Mouse (Mus musculus): Measurements from ENCODE around the gene Gdf15.
A peak's percentile ranks its signal among the peaks of the same experiment; 100 is the strongest.

DNA sequence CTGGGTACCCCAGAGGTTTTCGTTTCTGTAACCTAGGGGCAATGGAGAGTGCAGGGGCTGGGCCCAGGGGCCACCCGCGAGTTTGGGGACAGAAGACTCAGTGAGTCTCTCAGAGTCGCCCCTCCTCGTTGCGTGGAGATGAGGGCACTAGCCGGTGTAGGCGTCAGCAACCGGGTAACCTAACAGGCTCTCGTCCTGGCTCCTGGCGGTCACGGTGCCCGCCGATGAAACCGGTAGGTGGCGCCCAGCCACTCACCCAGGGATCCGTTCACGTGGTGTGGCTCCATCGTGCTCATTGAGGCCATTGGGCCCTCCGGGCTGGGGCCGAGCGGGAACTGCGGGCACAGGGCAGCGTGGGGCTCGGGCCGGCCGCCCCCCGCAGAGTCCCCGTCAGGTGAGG, 34.0 kb downstream of the Gdf15 start:
- peak; percentile 74 for TF ChIP-seq CTCF (IDR thresholded peaks at IDR 0.05; ENCODE audit: low read depth)
- no peak for TF ChIP-seq EP300 (IDR thresholded peaks at IDR 0.05; ENCODE audit: low read depth)
